Mouse (Mus musculus): ENCODE measurements at regions not wholly inside any gene's neighbourhood (a gene's known extent, or its start where the extent isn't known, plus 50 kb on each side); places are given as distances from the start of the nearest gene placed in this dataset.

- DNase-seq, result no peak
- Histone ChIP-seq H3K4me2 (no peak overlapping the region), H3K27me3 (ENCODE audit: insufficient read depth, low read length) (no peaks in the 10 kb centered on the region), H3K36me3 (ENCODE audit: insufficient read depth) (no peaks in the 10 kb centered on the region), H3K4me3 (ENCODE audit: low read depth, low read length) (no peak overlapping the region), H3K9me3 (ENCODE audit: low read depth, low read length) (no peaks in the 10 kb centered on the region), H3K4me1 (ENCODE audit: insufficient read depth) (no peaks in the 10 kb centered on the region), H3K27ac (ENCODE audit: low read depth) (no peak overlapping the region), H3K9ac (no peak overlapping the region)
- ATAC-seq (ENCODE audit: insufficient read depth), result no peak
- WGBS, result 63% methylated on average over 9 of the region's 9 CpGs
- no peak for TF ChIP-seq CTCF (IDR thresholded peaks at IDR 0.05; ENCODE audit: low read depth)
Measured at GRCm38 (mm10) chr14:86327646-86328045, 813.4 kb downstream of the Diaph3 start.

DNA sequence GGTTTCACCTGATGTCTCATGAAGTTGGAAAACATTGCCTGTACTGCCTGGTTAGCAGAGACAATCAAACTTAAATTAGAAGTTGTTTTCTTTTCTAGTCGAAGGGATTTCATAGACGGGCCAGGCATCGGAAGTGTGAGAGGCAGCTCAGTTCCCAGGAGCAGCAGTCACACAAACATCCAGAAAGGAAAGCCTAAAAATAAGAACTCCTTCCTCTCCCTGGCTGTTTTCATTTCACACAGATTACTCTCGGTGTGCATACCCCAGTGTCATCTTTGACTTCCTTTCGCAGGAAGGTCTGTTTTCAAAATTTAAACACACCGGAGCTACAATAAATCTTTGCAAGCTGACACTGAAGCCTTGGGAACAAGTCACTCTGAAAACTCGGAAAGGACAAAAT lies 818.7 kb downstream of the Diaph3 start:
- H3K36me3 ChIP-seq (ENCODE audit: insufficient read depth), result no peaks in the 10 kb centered on the region
- no peak overlapping the region for H3K4me2 ChIP-seq
- ATAC-seq (ENCODE audit: insufficient read depth), result no peak
- peak overlapping the region; percentile 3; the same call in 1 of the 2 replicates for H3K27ac ChIP-seq (ENCODE audit: low read depth)
- H3K4me1 ChIP-seq (ENCODE audit: insufficient read depth), result no peaks in the 10 kb centered on the region
- peak; percentile 61 for DNase-seq
- no peak overlapping the region for H3K9ac ChIP-seq
- H3K4me3 ChIP-seq (ENCODE audit: low read depth, low read length), result no peak overlapping the region
- WGBS, result 20% methylated on average over 7 of the region's 7 CpGs
- H3K27me3 ChIP-seq (ENCODE audit: insufficient read depth, low read length), result no peaks in the 10 kb centered on the region
- no peaks in the 10 kb centered on the region for H3K9me3 ChIP-seq (ENCODE audit: low read depth, low read length)
- no peak for TF ChIP-seq CTCF (IDR thresholded peaks at IDR 0.05; ENCODE audit: low read depth)

DNA sequence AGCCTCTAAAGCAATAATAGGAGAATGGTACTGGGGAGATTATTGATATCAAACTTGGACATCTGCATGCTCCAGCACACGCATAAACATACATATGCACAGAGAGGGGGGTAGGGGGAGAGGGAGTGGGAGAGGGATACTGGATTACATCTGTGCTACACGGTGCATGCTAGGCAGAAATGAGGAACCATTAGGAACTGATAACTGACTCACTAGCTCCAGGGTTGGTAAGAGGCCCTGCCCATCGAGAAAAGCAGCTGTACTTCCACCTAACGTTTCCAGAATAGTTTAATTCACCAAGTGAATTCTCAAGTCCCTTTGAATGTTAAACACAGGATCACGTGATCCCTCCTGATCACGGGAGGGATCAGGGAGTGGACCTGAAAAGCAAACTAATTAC lies 825.1 kb downstream of the Diaph3 start:
- Histone ChIP-seq H3K4me1 (ENCODE audit: insufficient read depth) (no peaks in the 10 kb centered on the region), H3K27ac (ENCODE audit: low read depth) (no peak overlapping the region), H3K36me3 (ENCODE audit: insufficient read depth) (no peaks in the 10 kb centered on the region), H3K9me3 (ENCODE audit: low read depth, low read length) (no peaks in the 10 kb centered on the region), H3K4me2 (no peak overlapping the region), H3K4me3 (ENCODE audit: low read depth, low read length) (no peak overlapping the region), H3K27me3 (ENCODE audit: insufficient read depth, low read length) (no peaks in the 10 kb centered on the region), H3K9ac (no peak overlapping the region)
- TF ChIP-seq CTCF (IDR thresholded peaks at IDR 0.05; ENCODE audit: low read depth), result no peak
- no peak for ATAC-seq (ENCODE audit: insufficient read depth)
- WGBS, result 70% methylated on average over 6 of the region's 6 CpGs
- DNase-seq, result no peak

DNA sequence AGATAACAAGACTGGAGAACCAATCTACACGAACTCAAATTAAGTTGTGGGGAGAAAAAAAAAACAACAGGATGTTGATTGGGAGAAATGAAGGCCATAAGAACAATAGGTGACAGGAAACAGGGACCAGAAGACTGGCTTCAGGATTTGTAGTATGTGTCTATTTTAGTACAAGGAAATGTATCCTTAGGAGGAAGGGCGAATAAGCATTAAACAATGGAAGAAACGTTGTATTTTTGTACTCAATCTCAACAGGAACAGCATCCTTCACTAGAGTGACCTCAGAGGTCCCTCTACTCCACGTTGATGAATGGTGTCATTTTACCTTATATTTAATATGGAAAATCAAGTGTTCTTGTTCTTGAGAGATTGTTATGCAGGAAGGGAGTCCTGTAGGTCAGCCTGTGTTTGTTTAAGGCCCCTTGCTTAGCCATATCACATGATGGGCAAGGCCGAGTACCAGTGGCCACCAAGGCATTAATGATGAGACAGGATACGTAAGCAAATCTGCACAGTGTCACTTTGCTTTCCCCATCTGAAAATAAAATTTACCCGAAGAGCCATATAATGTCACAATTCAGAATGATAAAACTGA lies 832.0 kb downstream of the Diaph3 start:
- H3K27me3 ChIP-seq (ENCODE audit: insufficient read depth, low read length), result no peaks in the 10 kb centered on the region
- no peak overlapping the region for H3K27ac ChIP-seq (ENCODE audit: low read depth)
- WGBS, result 47% methylated on average over 7 of the region's 7 CpGs
- peak; percentile 63; the same call in 1 of the 2 replicates for ATAC-seq (ENCODE audit: insufficient read depth)
- H3K36me3 ChIP-seq (ENCODE audit: insufficient read depth), result no peaks in the 10 kb centered on the region
- no peak overlapping the region for H3K9ac ChIP-seq
- H3K9me3 ChIP-seq (ENCODE audit: low read depth, low read length), result no peaks in the 10 kb centered on the region
- H3K4me2 ChIP-seq, result no peak overlapping the region
- H3K4me1 ChIP-seq (ENCODE audit: insufficient read depth), result 0 out of 2 replicates have a peak, but pooled peaks cover 5% of the 10 kb centered on the region
- no peak for TF ChIP-seq CTCF (IDR thresholded peaks at IDR 0.05; ENCODE audit: low read depth)
- peak; percentile 37 for DNase-seq
- H3K4me3 ChIP-seq (ENCODE audit: low read depth, low read length), result no peak overlapping the region

DNA sequence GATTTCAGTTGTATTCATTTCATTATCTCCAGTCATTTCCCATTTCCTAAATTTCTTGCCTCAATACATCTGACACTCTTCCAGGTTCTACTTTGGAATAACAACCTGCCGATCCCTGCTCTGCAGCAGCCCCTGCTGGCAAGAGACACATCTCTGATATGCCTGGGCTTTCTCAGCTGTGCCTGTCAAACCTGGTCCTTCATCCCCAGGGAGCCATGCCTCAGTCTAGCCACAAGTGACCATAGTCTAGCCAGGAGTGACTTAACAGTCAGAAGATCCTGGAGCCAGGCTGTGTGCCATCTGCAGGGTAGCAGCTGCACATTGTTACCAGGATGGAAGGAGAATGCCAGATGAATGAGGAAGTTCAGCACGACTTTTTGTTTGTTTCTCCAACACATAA lies 833.2 kb downstream of the Diaph3 start:
- peak; percentile 82 for TF ChIP-seq CTCF (IDR thresholded peaks at IDR 0.05; ENCODE audit: low read depth)
- Histone ChIP-seq H3K9ac (no peak overlapping the region), H3K36me3 (ENCODE audit: insufficient read depth) (no peaks in the 10 kb centered on the region), H3K9me3 (ENCODE audit: low read depth, low read length) (no peaks in the 10 kb centered on the region), H3K4me1 (ENCODE audit: insufficient read depth) (0 out of 2 replicates have a peak, but pooled peaks cover 5% of the 10 kb centered on the region), H3K4me3 (ENCODE audit: low read depth, low read length) (no peak overlapping the region), H3K27me3 (ENCODE audit: insufficient read depth, low read length) (no peaks in the 10 kb centered on the region), H3K27ac (ENCODE audit: low read depth) (no peak overlapping the region), H3K4me2 (no peak overlapping the region)
- WGBS, result 16% methylated on average over 2 of the region's 2 CpGs
- peak; percentile 53; the same call in 1 of the 2 replicates for ATAC-seq (ENCODE audit: insufficient read depth)
- DNase-seq, result peak; percentile 78

DNA sequence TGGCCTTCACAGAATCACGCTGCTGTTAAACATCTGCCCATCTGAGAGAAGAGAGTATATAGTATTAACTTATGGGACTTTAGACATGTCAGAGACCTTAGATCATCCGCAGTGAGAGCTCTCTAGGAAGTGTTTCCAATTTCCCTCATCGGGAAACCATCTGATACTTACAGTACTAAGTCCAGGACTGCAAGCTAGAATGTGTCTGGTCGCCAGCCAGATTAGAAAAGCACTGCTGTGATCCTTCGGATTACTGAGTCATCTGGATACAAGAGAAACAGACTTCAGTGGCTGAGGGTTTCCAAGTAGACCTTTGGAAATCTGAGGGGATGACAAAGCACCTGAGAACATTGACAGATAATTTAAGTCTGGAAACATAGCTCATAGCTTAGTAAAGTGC lies 839.4 kb downstream of the Diaph3 start:
- no peak overlapping the region for H3K9ac ChIP-seq
- 78% methylated on average over 5 of the region's 5 CpGs for WGBS
- no peaks in the 10 kb centered on the region for H3K27me3 ChIP-seq (ENCODE audit: insufficient read depth, low read length)
- no peak overlapping the region for H3K4me2 ChIP-seq
- DNase-seq, result no peak
- no peak for ATAC-seq (ENCODE audit: insufficient read depth)
- TF ChIP-seq CTCF (IDR thresholded peaks at IDR 0.05; ENCODE audit: low read depth), result no peak
- no peak overlapping the region for H3K4me3 ChIP-seq (ENCODE audit: low read depth, low read length)
- H3K27ac ChIP-seq (ENCODE audit: low read depth), result no peak overlapping the region
- no peaks in the 10 kb centered on the region for H3K9me3 ChIP-seq (ENCODE audit: low read depth, low read length)
- H3K4me1 ChIP-seq (ENCODE audit: insufficient read depth), result no peaks in the 10 kb centered on the region
- no peaks in the 10 kb centered on the region for H3K36me3 ChIP-seq (ENCODE audit: insufficient read depth)

- H3K27me3 ChIP-seq (ENCODE audit: insufficient read depth, low read length), result no peaks in the 10 kb centered on the region
- WGBS, result 80% methylated on average over 1 of the region's 1 CpGs
- no peak overlapping the region for H3K4me2 ChIP-seq
- no peak overlapping the region for H3K9ac ChIP-seq
- H3K9me3 ChIP-seq (ENCODE audit: low read depth, low read length), result no peaks in the 10 kb centered on the region
- no peak overlapping the region for H3K27ac ChIP-seq (ENCODE audit: low read depth)
- no peak overlapping the region for H3K4me3 ChIP-seq (ENCODE audit: low read depth, low read length)
- no peak for ATAC-seq (ENCODE audit: insufficient read depth)
- no peak for TF ChIP-seq CTCF (IDR thresholded peaks at IDR 0.05; ENCODE audit: low read depth)
- no peaks in the 10 kb centered on the region for H3K36me3 ChIP-seq (ENCODE audit: insufficient read depth)
- H3K4me1 ChIP-seq (ENCODE audit: insufficient read depth), result no peaks in the 10 kb centered on the region
- DNase-seq, result no peak
Measured at GRCm38 (mm10) chr14:86300811-86301210, 840.2 kb downstream of the Diaph3 start.

All from lung, embryonic 14.5 days (tissue).